Mouse (Mus musculus) right cerebral cortex, adult 18-20 months (tissue): Measurements from ENCODE around the gene Senp6.
"Not testable (repeated sequence)": the region's sequence is repeated elsewhere in the genome, so short reads cannot be mapped to it uniquely, and the experiment has no call there.

Experiments used
- DNase-seq: peaks from one replicate; pipeline ENCODE4 v3.0.0; 2022; ENCODE audit warnings: mixed read lengths

The Senp6 gene

GRCm38 (mm10) chr9:80066367-80067220 is at the start of gene Senp6:
Gene Senp6, plus strand, starts transcription at chr9:80066903.
- DNase-seq = peak; percentile 62

GRCm38 (mm10) chr9:80020429-80020828 is 46.3 kb upstream of the Senp6 start:
- no peak for DNase-seq

- peak; percentile 34 for DNase-seq
Observed at GRCm38 (mm10) chr9:80021648-80022047, 45.1 kb upstream of the Senp6 start.

- no peak for DNase-seq
Observed at GRCm38 (mm10) chr9:80022821-80023220, 43.9 kb upstream of the Senp6 start.

GRCm38 (mm10) chr9:80025347-80025746 is 41.4 kb upstream of the Senp6 start:
- DNase-seq = not testable (repeated sequence)

GRCm38 (mm10) chr9:80026017-80026416 is 40.7 kb upstream of the Senp6 start:
- DNase-seq = peak; percentile 41

GRCm38 (mm10) chr9:80026581-80027021 is 40.1 kb upstream of the Senp6 start:
- no peak for DNase-seq

- DNase-seq = no peak
Observed at GRCm38 (mm10) chr9:80037262-80037996, 29.3 kb upstream of the Senp6 start.

GRCm38 (mm10) chr9:80037997-80038383 is 28.7 kb upstream of the Senp6 start:
- no peak for DNase-seq

GRCm38 (mm10) chr9:80039296-80039815 is 27.3 kb upstream of the Senp6 start:
- no peak for DNase-seq

GRCm38 (mm10) chr9:80044301-80044700 is 22.4 kb upstream of the Senp6 start:
- not testable (repeated sequence) for DNase-seq

GRCm38 (mm10) chr9:80049271-80049670 is 17.4 kb upstream of the Senp6 start:
- DNase-seq = not testable (repeated sequence)

GRCm38 (mm10) chr9:80052951-80053350 is 13.8 kb upstream of the Senp6 start:
- DNase-seq = no peak

GRCm38 (mm10) chr9:80057690-80058089 is 9.0 kb upstream of the Senp6 start:
- DNase-seq = no peak

- not testable (repeated sequence) for DNase-seq
Observed at GRCm38 (mm10) chr9:80065495-80065894, 1.2 kb upstream of the Senp6 start.

GRCm38 (mm10) chr9:80067221-80068027 is 721 bp downstream of the Senp6 start:
- DNase-seq = peak; percentile 67

GRCm38 (mm10) chr9:80068028-80068515 is 1.4 kb downstream of the Senp6 start:
- no peak for DNase-seq

- DNase-seq = no peak
Observed at GRCm38 (mm10) chr9:80068735-80069315, 2.1 kb downstream of the Senp6 start.

GRCm38 (mm10) chr9:80070026-80070425 is 3.3 kb downstream of the Senp6 start:
- no peak for DNase-seq

GRCm38 (mm10) chr9:80071616-80072015 is 4.9 kb downstream of the Senp6 start:
- no peak for DNase-seq

- DNase-seq = no peak
Observed at GRCm38 (mm10) chr9:80074067-80074466, 7.4 kb downstream of the Senp6 start.

- no peak for DNase-seq
Observed at GRCm38 (mm10) chr9:80074949-80075348, 8.2 kb downstream of the Senp6 start.
